Mouse (Mus musculus): ENCODE measurements at regions not wholly inside any gene's neighbourhood (a gene's known extent, or its start where the extent isn't known, plus 50 kb on each side); places are given as distances from the start of the nearest gene placed in this dataset.
A peak's percentile ranks its signal among the peaks of the same experiment; 100 is the strongest.
"Not testable (repeated sequence)": the region's sequence is repeated elsewhere in the genome, so short reads cannot be mapped to it uniquely, and the experiment has no call there.

GRCm38 (mm10) chr9:3258396-3259300 lies 76.3 kb upstream of the Alkbh8 start:
- no peaks in the 10 kb centered on the region for H3K27me3 ChIP-seq (replicated peaks; ENCODE audit: control insufficient read depth, insufficient read depth, low read length)
- no peak for TF ChIP-seq CTCF (IDR thresholded peaks at IDR 0.05; ENCODE audit: low read depth)
- H3K4me1 ChIP-seq (replicated peaks; ENCODE audit: control insufficient read depth, insufficient read depth, low read length) = no peaks in the 10 kb centered on the region
- peak; percentile 100 for ATAC-seq
- H3K36me3 ChIP-seq (ENCODE audit: control insufficient read depth, insufficient read depth) = no peaks in the 10 kb centered on the region
- no peak overlapping the region for H3K4me3 ChIP-seq (ENCODE audit: low read depth, low read length)
- no peak overlapping the region for H3K4me2 ChIP-seq (replicated peaks; ENCODE audit: low read depth)
- no peak overlapping the region for H3K9ac ChIP-seq (ENCODE audit: low read depth, low read length)
- WGBS = 65% methylated on average over 10 of the region's 10 CpGs
- H3K9me3 ChIP-seq (ENCODE audit: control insufficient read depth) = no peaks in the 10 kb centered on the region
- no peak overlapping the region for H3K27ac ChIP-seq (ENCODE audit: low read depth, low read length)

DNA sequence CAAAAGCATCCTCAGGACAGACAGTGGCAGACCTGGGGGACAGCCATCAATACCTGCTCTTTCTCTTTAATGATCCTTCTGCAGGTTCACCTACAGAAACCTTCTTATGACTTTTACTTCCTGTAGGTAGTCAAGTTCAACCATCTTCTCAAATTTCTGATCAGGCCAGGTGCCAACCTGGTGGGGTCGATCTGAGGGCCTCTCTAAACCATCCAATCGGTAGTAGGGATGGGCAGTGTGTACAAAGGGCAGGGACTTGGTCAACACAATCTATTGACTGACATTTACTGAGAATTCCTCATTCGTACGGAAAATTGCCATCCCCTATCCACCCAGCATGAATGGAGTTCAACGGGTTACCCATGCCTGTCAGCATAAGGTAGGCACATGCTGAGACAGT lies 74.8 kb upstream of the Alkbh8 start:
- no peaks in the 10 kb centered on the region for H3K9me3 ChIP-seq (ENCODE audit: control insufficient read depth)
- H3K4me3 ChIP-seq (ENCODE audit: low read depth, low read length) = no peak overlapping the region
- WGBS = 55% methylated on average over 5 of the region's 5 CpGs
- H3K27ac ChIP-seq (ENCODE audit: low read depth, low read length) = no peak overlapping the region
- no peak for ATAC-seq
- TF ChIP-seq CTCF (IDR thresholded peaks at IDR 0.05; ENCODE audit: low read depth) = no peak
- H3K4me2 ChIP-seq (replicated peaks; ENCODE audit: low read depth) = no peak overlapping the region
- no peaks in the 10 kb centered on the region for H3K4me1 ChIP-seq (replicated peaks; ENCODE audit: control insufficient read depth, insufficient read depth, low read length)
- no peaks in the 10 kb centered on the region for H3K27me3 ChIP-seq (replicated peaks; ENCODE audit: control insufficient read depth, insufficient read depth, low read length)
- H3K9ac ChIP-seq (ENCODE audit: low read depth, low read length) = no peak overlapping the region
- H3K36me3 ChIP-seq (ENCODE audit: control insufficient read depth, insufficient read depth) = no peaks in the 10 kb centered on the region

DNA sequence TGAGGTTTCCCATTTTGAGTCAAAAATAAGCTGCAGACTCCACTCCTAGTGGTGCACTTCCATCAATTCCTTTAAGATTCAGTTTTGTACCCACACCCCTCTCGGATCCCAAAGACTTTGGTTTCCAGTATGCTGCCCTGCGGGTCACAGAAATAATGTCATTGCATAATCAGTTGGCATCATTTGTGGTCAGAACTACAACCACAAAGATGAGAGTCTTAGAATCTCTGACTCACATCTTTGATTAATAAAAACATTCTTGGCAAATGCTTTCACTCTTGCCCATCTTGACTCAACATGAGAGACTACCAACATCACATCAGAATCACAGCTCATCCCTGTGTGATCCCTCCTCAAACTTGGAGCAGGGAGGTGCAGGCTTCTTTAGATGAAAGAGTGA lies 74.1 kb upstream of the Alkbh8 start:
- Histone ChIP-seq H3K9ac (ENCODE audit: low read depth, low read length) (no peak overlapping the region), H3K4me3 (ENCODE audit: low read depth, low read length) (no peak overlapping the region), H3K4me2 (replicated peaks; ENCODE audit: low read depth) (no peak overlapping the region), H3K4me1 (replicated peaks; ENCODE audit: control insufficient read depth, insufficient read depth, low read length) (no peaks in the 10 kb centered on the region), H3K9me3 (ENCODE audit: control insufficient read depth) (no peaks in the 10 kb centered on the region), H3K27ac (ENCODE audit: low read depth, low read length) (no peak overlapping the region), H3K36me3 (ENCODE audit: control insufficient read depth, insufficient read depth) (no peaks in the 10 kb centered on the region), H3K27me3 (replicated peaks; ENCODE audit: control insufficient read depth, insufficient read depth, low read length) (no peaks in the 10 kb centered on the region)
- no peak for ATAC-seq
- no peak for TF ChIP-seq CTCF (IDR thresholded peaks at IDR 0.05; ENCODE audit: low read depth)
- 81% methylated on average over 2 of the region's 2 CpGs for WGBS

GRCm38 (mm10) chr9:3264467-3264866 lies 70.5 kb upstream of the Alkbh8 start:
- Histone ChIP-seq H3K9ac (ENCODE audit: low read depth, low read length) (no peak overlapping the region), H3K9me3 (ENCODE audit: control insufficient read depth) (no peaks in the 10 kb centered on the region), H3K4me2 (replicated peaks; ENCODE audit: low read depth) (no peak overlapping the region), H3K36me3 (ENCODE audit: control insufficient read depth, insufficient read depth) (no peaks in the 10 kb centered on the region), H3K27ac (ENCODE audit: low read depth, low read length) (no peak overlapping the region), H3K27me3 (replicated peaks; ENCODE audit: control insufficient read depth, insufficient read depth, low read length) (no peaks in the 10 kb centered on the region), H3K4me1 (replicated peaks; ENCODE audit: control insufficient read depth, insufficient read depth, low read length) (no peaks in the 10 kb centered on the region), H3K4me3 (ENCODE audit: low read depth, low read length) (no peak overlapping the region)
- TF ChIP-seq CTCF (IDR thresholded peaks at IDR 0.05; ENCODE audit: low read depth) = no peak
- no peak for ATAC-seq

GRCm38 (mm10) chr9:3280496-3280895 lies 54.4 kb upstream of the Alkbh8 start:
- not testable (repeated sequence) for H3K27me3 ChIP-seq (replicated peaks; ENCODE audit: control insufficient read depth, insufficient read depth, low read length); H3K4me2 ChIP-seq (replicated peaks; ENCODE audit: low read depth); H3K4me3 ChIP-seq (ENCODE audit: low read depth, low read length); H3K36me3 ChIP-seq (ENCODE audit: control insufficient read depth, insufficient read depth); H3K27ac ChIP-seq (ENCODE audit: low read depth, low read length); H3K4me1 ChIP-seq (replicated peaks; ENCODE audit: control insufficient read depth, insufficient read depth, low read length); H3K9ac ChIP-seq (ENCODE audit: low read depth, low read length); H3K9me3 ChIP-seq (ENCODE audit: control insufficient read depth); ATAC-seq
- WGBS = 78% methylated on average over 8 of the region's 8 CpGs

GRCm38 (mm10) chr9:3281906-3282305 lies 53.0 kb upstream of the Alkbh8 start:
- not testable (repeated sequence) for H3K9ac ChIP-seq (ENCODE audit: low read depth, low read length); H3K4me2 ChIP-seq (replicated peaks; ENCODE audit: low read depth); H3K27me3 ChIP-seq (replicated peaks; ENCODE audit: control insufficient read depth, insufficient read depth, low read length); H3K4me1 ChIP-seq (replicated peaks; ENCODE audit: control insufficient read depth, insufficient read depth, low read length); ATAC-seq; H3K27ac ChIP-seq (ENCODE audit: low read depth, low read length); H3K36me3 ChIP-seq (ENCODE audit: control insufficient read depth, insufficient read depth); H3K9me3 ChIP-seq (ENCODE audit: control insufficient read depth); H3K4me3 ChIP-seq (ENCODE audit: low read depth, low read length)
- WGBS = 88% methylated on average over 3 of the region's 3 CpGs

DNA sequence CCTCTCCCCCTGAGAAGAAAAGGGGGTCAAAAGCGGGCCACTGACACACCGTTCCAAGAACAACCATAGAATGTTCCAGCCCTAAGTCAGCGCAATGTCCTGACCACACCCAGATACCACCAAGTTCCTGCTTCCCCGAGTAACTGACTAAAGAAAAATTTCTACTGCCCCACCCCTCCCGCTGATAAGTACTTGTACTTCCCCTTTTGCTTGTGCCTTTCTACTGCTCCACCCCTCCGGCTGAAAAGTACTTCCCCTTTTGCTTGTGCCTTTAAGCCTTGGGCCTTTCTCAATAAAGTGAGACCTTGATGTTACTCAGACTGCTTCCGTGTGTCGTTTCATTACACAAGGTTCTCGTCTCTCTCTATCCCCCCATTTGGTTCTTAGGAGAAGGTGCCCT lies 51.6 kb upstream of the Alkbh8 start:
- H3K9ac ChIP-seq (ENCODE audit: low read depth, low read length); H3K4me1 ChIP-seq (replicated peaks; ENCODE audit: control insufficient read depth, insufficient read depth, low read length); H3K4me2 ChIP-seq (replicated peaks; ENCODE audit: low read depth); ATAC-seq; H3K4me3 ChIP-seq (ENCODE audit: low read depth, low read length); H3K27me3 ChIP-seq (replicated peaks; ENCODE audit: control insufficient read depth, insufficient read depth, low read length); H3K36me3 ChIP-seq (ENCODE audit: control insufficient read depth, insufficient read depth); H3K27ac ChIP-seq (ENCODE audit: low read depth, low read length); H3K9me3 ChIP-seq (ENCODE audit: control insufficient read depth): not testable (repeated sequence)
- WGBS = 87% methylated on average over 9 of the region's 9 CpGs
